Mouse (Mus musculus): ENCODE measurements around the gene Fbxo45. TPM values are rescaled to one million over a fixed set of nuclear protein-coding genes. Genes with fewer than 3 reads are reported as not detected.
"Not testable (repeated sequence)": the region's sequence is repeated elsewhere in the genome, so short reads cannot be mapped to it uniquely, and the experiment has no call there.

The Fbxo45 gene
- 10 to 100 TPM; 48.7 to 49.2 TPM for total RNA-seq (2021)

GRCm38 (mm10) chr16:32246952-32247370 is at the start of gene Fbxo45, which contains the start of gene Wdr53:
Gene Fbxo45, minus strand, starts transcription at chr16:32247158.
Gene Wdr53, plus strand, starts transcription at chr16:32247227.
- DNase-seq (ENCODE audit: low spot score in 2 of 2): peak; percentile 98
- intact Hi-C loops (cut with DNase I): loop anchor here (1.0 to 5.0 kb wide), 4 partner anchors 30 to 299 kb away; partner anchors contain the start of genes 0610012G03Rik, Ncbp2, Nrros and Rnf168

GRCm38 (mm10) chr16:32291821-32292220 is 44.9 kb upstream of the Fbxo45 start:
- intact Hi-C loops (cut with DNase I): no loop called here
- no peak for DNase-seq (ENCODE audit: low spot score in 2 of 2)

DNA sequence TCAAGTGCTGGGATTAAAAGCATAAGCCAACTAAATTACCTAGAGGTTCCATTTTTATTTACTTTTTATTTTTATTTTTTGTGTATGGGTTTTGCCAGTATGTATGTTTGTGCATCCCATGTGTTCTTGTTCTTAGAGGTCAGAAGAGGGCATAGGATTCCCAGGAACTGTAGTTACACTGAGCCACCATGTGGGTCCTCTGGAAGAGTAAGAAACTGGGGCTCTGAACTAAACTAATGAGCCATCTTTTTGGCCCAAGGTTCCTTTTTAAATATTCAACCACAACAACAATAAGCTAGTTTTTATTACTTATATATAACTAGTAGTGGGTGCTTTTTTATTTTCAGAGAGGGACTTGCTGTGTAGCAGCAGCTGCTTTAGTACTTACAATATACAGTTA is 35.6 kb upstream of the Fbxo45 start:
- no peak for DNase-seq (ENCODE audit: low spot score in 2 of 2)
- intact Hi-C loops (cut with DNase I): no loop called here

DNA sequence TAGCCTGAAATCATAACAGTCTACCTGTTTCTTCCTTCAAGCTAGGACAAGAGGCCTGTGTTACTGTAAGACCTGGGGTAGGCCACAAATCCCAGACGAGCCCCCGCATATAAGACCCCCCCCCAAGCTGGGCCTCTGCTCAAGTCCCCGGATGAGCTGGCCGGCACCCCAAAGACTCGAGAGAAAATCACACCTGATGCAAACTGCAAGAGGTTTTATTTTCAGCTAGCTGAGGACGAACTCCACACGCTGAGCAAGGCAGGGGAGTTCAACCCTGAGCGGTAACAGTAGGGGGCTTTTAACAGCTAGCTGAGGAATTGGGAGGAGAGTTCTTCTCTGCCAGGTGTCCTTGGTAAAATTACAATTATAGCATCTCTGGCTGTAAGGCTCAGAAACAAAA is 33.3 kb upstream of the Fbxo45 start:
- no peak for DNase-seq (ENCODE audit: low spot score in 2 of 2)
- intact Hi-C loops (cut with DNase I): no loop called here

DNA sequence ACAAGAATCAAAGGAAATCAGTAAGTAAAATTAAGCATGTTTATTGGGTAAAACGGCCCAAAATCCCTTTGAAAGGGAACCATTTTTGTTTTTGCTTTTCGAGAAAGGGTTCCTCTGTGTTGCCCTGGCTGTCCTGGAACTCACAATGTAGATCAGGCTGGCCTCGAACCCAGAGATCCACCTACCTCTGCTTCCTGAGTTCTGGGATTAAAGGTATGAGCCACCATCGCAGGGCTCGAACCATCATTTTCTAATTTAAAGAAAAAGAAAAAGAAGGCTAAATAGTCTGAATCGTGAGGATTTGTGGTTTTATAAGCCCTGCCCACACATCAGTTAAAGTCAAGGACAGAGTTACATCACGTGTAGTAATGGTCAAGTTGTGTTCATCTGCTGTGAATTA is 31.4 kb upstream of the Fbxo45 start:
- DNase-seq (ENCODE audit: low spot score in 2 of 2): no peak
- intact Hi-C loops (cut with DNase I): no loop called here

- intact Hi-C loops (cut with DNase I): loop anchor here (2.0 kb wide), 1 partner anchor 31 kb away; the partner anchor contains the start of genes Fbxo45 and Wdr53
- DNase-seq (ENCODE audit: low spot score in 2 of 2): peak; percentile 92 to 94
These were observed 30.6 kb upstream of the Fbxo45 start, which contains the start of gene Rnf168 for GRCm38 (mm10) chr16:32277308-32278256. Gene Rnf168, plus strand, starts transcription at chr16:32277459.

GRCm38 (mm10) chr16:32275830-32276229 is 28.9 kb upstream of the Fbxo45 start:
- intact Hi-C loops (cut with DNase I): loop anchor here (2.0 kb wide), 1 partner anchor 29 kb away; the partner anchor contains the start of genes Fbxo45 and Wdr53
- no peak for DNase-seq (ENCODE audit: low spot score in 2 of 2)

DNA sequence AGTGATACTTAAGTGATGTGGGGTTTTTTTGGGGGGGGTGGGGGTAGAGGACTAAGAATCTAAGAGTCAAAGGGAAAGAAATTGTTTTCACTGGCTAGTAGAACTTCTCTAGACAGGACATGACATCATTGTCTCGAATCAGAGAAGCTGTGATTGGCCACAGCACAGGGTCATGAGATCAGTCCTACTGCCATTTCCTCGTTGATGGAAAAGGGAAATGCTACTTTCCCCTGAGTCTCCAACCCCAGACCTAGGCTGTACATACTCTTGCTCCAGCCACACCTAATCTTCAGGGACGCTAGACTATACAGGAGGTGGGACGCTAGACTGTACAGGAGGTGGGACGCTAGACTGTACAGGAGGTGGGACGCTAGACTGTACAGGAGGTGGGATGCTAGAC is 28.1 kb upstream of the Fbxo45 start:
- intact Hi-C loops (cut with DNase I): no loop called here
- DNase-seq (ENCODE audit: low spot score in 2 of 2): no peak

DNA sequence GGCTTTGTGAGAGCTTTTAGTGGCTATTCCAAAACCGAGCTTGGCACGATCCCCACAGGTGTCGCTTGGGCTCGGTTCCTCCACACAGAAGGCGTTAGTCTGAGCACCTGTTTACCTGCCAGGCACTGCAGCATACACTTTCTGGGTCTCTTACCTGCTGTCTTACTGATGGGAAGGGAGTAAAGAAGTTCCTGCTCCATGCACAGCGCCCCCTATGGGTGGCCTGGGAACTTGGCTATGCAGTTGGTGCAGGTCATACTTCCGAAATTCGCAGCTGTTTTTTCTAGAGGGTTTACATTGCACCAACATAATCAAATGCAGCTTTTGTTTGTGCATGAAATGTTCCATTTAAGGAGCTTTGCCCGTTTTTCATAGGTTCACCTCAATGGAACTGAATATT is 26.4 kb upstream of the Fbxo45 start:
- intact Hi-C loops (cut with DNase I): no loop called here
- DNase-seq (ENCODE audit: low spot score in 2 of 2): no peak

DNA sequence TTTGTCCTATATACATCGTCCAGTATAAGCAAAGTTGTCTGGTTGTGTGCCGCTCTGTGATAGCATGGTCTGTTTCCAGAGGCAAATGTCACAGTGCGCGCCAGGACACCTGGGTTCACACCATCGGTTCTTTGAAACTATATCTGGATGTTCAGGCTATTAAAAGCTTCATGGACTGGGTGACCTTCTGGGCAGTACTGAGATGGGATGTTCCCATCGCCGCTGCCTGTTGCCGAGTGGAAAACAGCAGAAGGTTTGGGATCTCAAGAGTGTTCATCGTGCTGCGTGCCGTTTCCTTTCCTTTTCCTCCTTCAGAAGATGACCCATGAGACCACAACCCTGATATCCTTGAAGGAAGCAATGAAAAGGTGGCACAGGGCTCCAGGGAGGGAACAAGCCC is 24.3 kb upstream of the Fbxo45 start, which contains the start of gene Smco1:
Gene Smco1, plus strand, starts transcription at position 178 of the 400 bp plus-strand sequence.
- intact Hi-C loops (cut with DNase I): no loop called here
- no peak for DNase-seq (ENCODE audit: low spot score in 2 of 2)

GRCm38 (mm10) chr16:32264225-32264624 is 17.3 kb upstream of the Fbxo45 start:
- DNase-seq (ENCODE audit: low spot score in 2 of 2): not testable (repeated sequence)

GRCm38 (mm10) chr16:32246351-32246791 is 587 bp downstream of the Fbxo45 start:
- intact Hi-C loops (cut with DNase I): loop anchor here (2.0 to 5.0 kb wide), 3 partner anchors 30 to 134 kb away; partner anchors contain the start of genes Nrros and Rnf168
- no peak for DNase-seq (ENCODE audit: low spot score in 2 of 2)

More at GRCm38 (mm10) chr16:32264225-32264624, 17.3 kb upstream of the Fbxo45 start:
- intact Hi-C loops (cut with DNase I): not testable (repeated sequence)

DNA sequence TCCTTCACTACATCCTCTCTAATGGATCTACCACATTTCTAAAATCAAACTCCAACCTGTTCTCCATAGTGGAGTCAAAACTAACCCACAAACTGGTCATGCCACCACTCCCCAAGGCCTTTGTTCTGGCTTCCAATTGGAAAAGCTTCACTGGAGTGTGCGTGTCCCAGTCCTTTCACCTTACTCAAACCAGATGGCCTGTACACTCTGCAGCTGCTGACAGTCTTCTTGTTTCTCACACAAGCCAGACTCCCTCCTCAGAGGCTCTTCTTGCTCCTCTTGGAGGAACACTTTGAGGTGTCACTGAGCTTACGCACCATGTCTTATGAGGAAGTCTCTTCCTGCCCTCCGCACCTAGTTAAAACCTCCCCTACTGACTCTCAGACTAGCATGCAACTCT is 3.1 kb downstream of the Fbxo45 start:
- DNase-seq (ENCODE audit: low spot score in 2 of 2): no peak
- intact Hi-C loops (cut with DNase I): no loop called here

GRCm38 (mm10) chr16:32239428-32240312 is 7.3 kb downstream of the Fbxo45 start:
- intact Hi-C loops (cut with DNase I): no loop called here
- no peak for DNase-seq (ENCODE audit: low spot score in 2 of 2)

DNA sequence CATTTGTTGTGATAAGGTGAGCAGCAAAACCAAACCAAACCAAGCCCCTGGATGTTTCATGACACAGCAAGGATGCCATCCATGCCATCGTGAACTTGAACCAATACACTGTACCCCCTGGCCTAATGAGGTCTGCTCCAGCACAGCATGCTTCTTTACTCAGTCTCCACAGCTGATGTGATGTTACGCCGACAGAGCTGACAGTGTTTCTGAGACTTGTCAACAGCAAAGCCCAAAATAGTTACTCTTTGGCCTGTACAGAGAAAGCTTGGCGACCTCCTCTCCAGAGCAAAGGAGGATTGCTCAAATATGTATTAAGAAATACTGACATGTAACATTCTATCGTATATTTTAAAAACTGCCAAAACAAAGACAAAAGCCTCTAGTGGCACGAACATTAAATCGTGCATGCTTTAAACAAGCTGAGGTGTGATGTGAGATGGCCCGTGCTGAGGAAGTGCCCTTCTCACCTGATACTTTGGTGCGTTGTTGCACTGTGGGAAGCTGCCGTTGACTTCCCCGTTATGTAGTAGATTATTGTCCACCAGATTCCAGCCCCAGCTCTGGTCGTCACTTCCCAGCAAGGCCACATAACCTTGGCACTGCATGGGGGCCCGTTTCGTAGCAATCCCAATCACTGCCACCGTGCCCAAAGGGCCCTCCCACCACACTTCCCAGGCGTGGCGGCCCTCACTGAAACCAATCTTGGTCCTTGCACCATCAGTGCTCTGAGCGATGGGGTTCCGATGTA is 8.9 kb downstream of the Fbxo45 start:
- intact Hi-C loops (cut with DNase I): no loop called here

DNA sequence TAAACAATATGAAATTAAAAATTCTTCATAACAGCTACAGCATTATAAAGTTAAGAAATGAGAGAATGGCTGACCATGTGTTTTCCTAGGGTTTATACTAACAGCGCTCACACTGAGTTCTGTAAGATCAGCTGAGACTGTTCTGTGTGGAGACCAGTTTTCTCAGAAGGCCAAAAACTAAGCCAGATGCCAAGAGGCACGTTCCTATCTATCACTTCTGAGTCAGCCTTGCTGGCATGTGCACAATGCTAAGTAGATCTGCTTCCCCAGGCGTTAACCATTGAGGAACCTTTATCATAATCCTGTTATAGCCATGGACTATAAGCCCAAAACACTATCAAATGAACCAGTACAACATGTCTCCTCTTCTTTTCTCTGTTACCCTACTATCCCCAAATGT is 14.9 kb downstream of the Fbxo45 start:
- DNase-seq (ENCODE audit: low spot score in 2 of 2); intact Hi-C loops (cut with DNase I): not testable (repeated sequence)

More for the DNA sequence above, 8.9 kb downstream of the Fbxo45 start:
- DNase-seq (ENCODE audit: low spot score in 2 of 2): no peak

- intact Hi-C loops (cut with DNase I): no loop called here
- no peak for DNase-seq (ENCODE audit: low spot score in 2 of 2)
These were observed 24.6 kb downstream of the Fbxo45 start for GRCm38 (mm10) chr16:32222399-32222798.

GRCm38 (mm10) chr16:32221803-32222202 is 25.2 kb downstream of the Fbxo45 start:
- intact Hi-C loops (cut with DNase I): no loop called here
- no peak for DNase-seq (ENCODE audit: low spot score in 2 of 2)
